Mouse (Mus musculus) stomach, embryonic 14.5 days (tissue): ENCODE measurements around the gene Smarce1. TPM values are rescaled to one million over a fixed set of nuclear protein-coding genes. Genes with fewer than 3 reads are reported as not detected.

Source experiments
- ATAC-seq: fragments of 200-750 bp; cut with Nextera tagmentation; 2 replicates; pipeline ENCODE4 v1.8.0; 2017; ENCODE audit warnings: low read depth, moderate TSS enrichment; ENCODE audit not compliant: insufficient number of reproducible peaks, insufficient read depth, low FRiP score
- H3K27ac ChIP-seq: fragments of 300-500 bp; sonication (generic); 2 replicates; pipeline ENCODE4 v1.5.1; 2014; ENCODE audit warnings: mild to moderate bottlenecking, low read length, moderate library complexity, mixed read lengths
- H3K27me3 ChIP-seq: fragments of 300-500 bp; sonication (generic); 2 replicates; pipeline ENCODE4 v1.6.1; 2014; ENCODE audit warnings: low read length, control low read depth, mixed read lengths; ENCODE audit not compliant: control insufficient read depth, insufficient read depth
- H3K36me3 ChIP-seq: fragments of 300-500 bp; sonication (generic); 2 replicates; pipeline ENCODE4 v1.6.1; 2014; ENCODE audit warnings: mild to moderate bottlenecking, control low read depth, low read length, moderate library complexity, mixed read lengths; ENCODE audit not compliant: control insufficient read depth, insufficient read depth
- H3K4me1 ChIP-seq: fragments of 300-500 bp; sonication (generic); 2 replicates; pipeline ENCODE4 v1.6.1; 2014; ENCODE audit warnings: low read length, control low read depth, mixed read lengths; ENCODE audit not compliant: control insufficient read depth, insufficient read depth
- H3K4me2 ChIP-seq: fragments of 300-500 bp; sonication (generic); replicated peaks from 2 replicates; pipeline ENCODE4 v1.6.1; 2014; ENCODE audit warnings: low read depth, low read length, control low read depth
- H3K4me3 ChIP-seq: fragments of 300-500 bp; sonication (generic); 2 replicates; pipeline ENCODE4 v1.5.1; 2014; ENCODE audit warnings: low read depth, low read length, control low read depth
- H3K9ac ChIP-seq: fragments of 300-500 bp; sonication (generic); replicated peaks from 2 replicates; pipeline ENCODE4 v1.6.1; 2014; ENCODE audit warnings: low read depth, mild to moderate bottlenecking, control low read depth, low read length, moderate library complexity, mixed read lengths
- H3K9me3 ChIP-seq: fragments of 300-500 bp; sonication (generic); 2 replicates; pipeline ENCODE4 v1.6.1; 2016; ENCODE audit warnings: low read depth, low read length, control low read depth; ENCODE audit not compliant: control insufficient read depth
- WGBS: fragments of 180-500 bp; shearing (Covaris S2); extraction: QIAGEN DNeasy Blood & Tissue Kit; methylation state at CpG from one replicate; pipeline ENCODE4 v1.1.7; 2014; 5-methylcytosine and 5-hydroxymethylcytosine counted together
- polyA plus RNA-seq: library from polyadenylated mRNA; unstranded; fragments of >200 nt; fragmentation: Nextera tagmentation; extraction: Ambion mirVana; gene quantifications from 2 replicates; pipeline ENCODE4 v1.2.1, GENCODE M21; 2014

Gene Smarce1
- polyA plus RNA-seq, 1 experiment from 2014 or later = 156 TPM

DNA sequence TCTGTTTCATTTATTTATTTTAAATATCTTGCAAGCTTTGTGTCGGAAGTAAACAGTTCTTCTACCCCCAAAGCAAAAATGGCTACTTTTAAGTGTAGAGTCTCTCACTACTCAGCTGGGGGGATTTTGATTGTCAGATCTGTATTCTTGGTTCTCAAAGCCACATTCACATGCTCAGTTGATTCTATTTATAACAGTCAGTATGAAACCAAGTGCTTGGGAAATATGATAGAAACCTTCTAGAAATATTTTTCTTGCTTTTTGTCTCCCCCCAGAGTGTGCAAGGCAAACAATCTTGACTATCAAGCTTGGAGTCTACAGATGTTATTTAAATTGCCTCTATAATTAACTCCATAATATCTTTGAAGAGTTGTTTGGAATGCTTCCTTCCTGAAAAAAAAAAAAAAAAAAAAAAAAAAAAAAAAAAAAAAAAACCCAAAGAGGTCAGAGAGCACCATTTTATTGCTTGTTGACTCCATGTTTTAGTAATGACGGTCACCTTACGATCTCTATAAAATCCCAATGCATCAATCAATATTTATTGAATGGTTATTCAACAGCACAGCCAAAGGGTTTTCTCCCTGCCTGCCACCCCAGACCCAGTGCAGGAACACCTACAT, 12.5 kb upstream of the Smarce1 start:
- no peak for ATAC-seq
- no peaks in the 10 kb centered on the region; the same call in 1 of the 2 replicates for H3K4me1 ChIP-seq
- H3K36me3 ChIP-seq = no peaks in the 10 kb centered on the region
- no peaks in the 10 kb centered on the region for H3K9me3 ChIP-seq
- H3K4me3 ChIP-seq = peak overlapping the region; percentile 18; the same call in 1 of the 2 replicates
- 44% methylated on average over 3 of the region's 3 CpGs for WGBS
- 0 out of 2 replicates have a peak overlapping the region, but pooled peaks have one; percentile 4 for H3K9ac ChIP-seq
- H3K4me2 ChIP-seq = peak overlapping the region; percentile 42
- no peaks in the 10 kb centered on the region for H3K27me3 ChIP-seq
- no peak overlapping the region for H3K27ac ChIP-seq

DNA sequence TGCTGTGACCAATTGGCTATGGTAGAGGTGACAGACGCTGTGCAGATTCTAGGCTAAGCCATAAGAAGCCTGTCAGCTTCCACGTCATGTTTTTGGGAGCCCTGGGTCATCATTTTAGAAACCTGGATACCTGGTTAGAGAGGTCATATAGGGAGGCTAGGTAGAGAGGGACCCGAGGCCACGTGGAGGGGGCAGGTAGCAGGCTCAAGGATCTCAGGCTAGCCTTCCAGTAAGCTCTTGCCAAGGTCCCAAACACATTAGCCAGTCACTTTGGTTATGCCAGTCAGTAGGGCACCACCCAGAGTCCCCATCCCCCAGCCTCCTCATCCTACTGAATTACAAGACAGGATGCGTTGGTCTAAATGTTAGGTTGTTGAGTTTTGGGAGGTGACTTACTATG, 11.2 kb upstream of the Smarce1 start:
- H3K4me1 ChIP-seq = no peaks in the 10 kb centered on the region; the same call in 1 of the 2 replicates
- ATAC-seq = no peak
- H3K27me3 ChIP-seq = no peaks in the 10 kb centered on the region
- no peak overlapping the region for H3K4me2 ChIP-seq
- H3K36me3 ChIP-seq = no peaks in the 10 kb centered on the region
- H3K9ac ChIP-seq = no peak overlapping the region
- no peak overlapping the region for H3K4me3 ChIP-seq
- no peak overlapping the region for H3K27ac ChIP-seq
- 73% methylated on average over 5 of the region's 5 CpGs for WGBS
- H3K9me3 ChIP-seq = no peaks in the 10 kb centered on the region

DNA sequence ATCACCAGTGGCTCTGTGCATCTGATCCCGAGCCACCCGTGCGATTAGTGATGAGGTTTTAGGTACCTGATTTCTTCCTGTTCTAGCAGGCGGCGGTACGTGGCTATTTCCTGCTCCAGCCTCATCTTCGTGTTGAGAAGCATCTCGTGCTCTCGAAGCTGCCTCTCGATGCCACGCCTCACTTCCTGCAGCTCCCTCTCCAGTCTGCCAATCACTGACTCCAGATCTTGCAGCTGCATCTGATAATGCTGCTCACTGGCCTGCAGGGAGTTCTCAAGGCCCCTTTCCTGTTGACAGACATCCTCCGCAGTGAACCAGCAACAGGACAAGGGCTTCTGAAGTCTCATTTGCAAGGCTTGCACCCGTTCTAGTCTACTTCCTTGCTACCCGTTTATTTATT, 7.7 kb upstream of the Smarce1 start:
- no peak for ATAC-seq
- no peaks in the 10 kb centered on the region for H3K9me3 ChIP-seq
- no peaks in the 10 kb centered on the region for H3K4me1 ChIP-seq
- H3K36me3 ChIP-seq = no peaks in the 10 kb centered on the region
- 62% methylated on average over 14 of the region's 14 CpGs for whole genome bisulfite sequencing
- no peak overlapping the region for H3K9ac ChIP-seq
- H3K27ac ChIP-seq = no peak overlapping the region
- no peaks in the 10 kb centered on the region for H3K27me3 ChIP-seq
- no peak overlapping the region for H3K4me2 ChIP-seq
- H3K4me3 ChIP-seq = no peak overlapping the region

GRCm38 (mm10) chr11:99231049-99231816, 416 bp upstream of the Smarce1 start:
- peak overlapping the region; percentile 99 for H3K27ac ChIP-seq
- H3K4me2 ChIP-seq = peak overlapping the region; percentile 65
- ATAC-seq = no peak
- H3K9me3 ChIP-seq = no peaks in the 10 kb centered on the region
- peaks cover 11% of the 10 kb centered on the region for H3K4me1 ChIP-seq
- peaks cover 17% of the 10 kb centered on the region for H3K36me3 ChIP-seq
- H3K4me3 ChIP-seq = peak overlapping the region; percentile 89
- WGBS = 20% methylated on average over 15 of the region's 15 CpGs
- peak overlapping the region; percentile 99 for H3K9ac ChIP-seq
- no peaks in the 10 kb centered on the region for H3K27me3 ChIP-seq

- peaks cover 11% of the 10 kb centered on the region for H3K4me1 ChIP-seq
- WGBS = 0% methylated on average over 31 of the region's 31 CpGs
- H3K27ac ChIP-seq = peak overlapping the region; percentile 99
- no peak for ATAC-seq
- H3K4me3 ChIP-seq = peak overlapping the region; percentile 89
- no peaks in the 10 kb centered on the region for H3K27me3 ChIP-seq
- H3K9me3 ChIP-seq = no peaks in the 10 kb centered on the region
- H3K9ac ChIP-seq = peak overlapping the region; percentile 99
- peak overlapping the region; percentile 65 for H3K4me2 ChIP-seq
- peaks cover 31% of the 10 kb centered on the region for H3K36me3 ChIP-seq
Measured at GRCm38 (mm10) chr11:99229641-99230260, 1.1 kb downstream of the Smarce1 start.

GRCm38 (mm10) chr11:99226298-99226697, 4.5 kb downstream of the Smarce1 start:
- H3K9me3 ChIP-seq = no peaks in the 10 kb centered on the region
- H3K4me3 ChIP-seq = no peak overlapping the region
- H3K27ac ChIP-seq = no peak overlapping the region
- H3K9ac ChIP-seq = no peak overlapping the region
- 81% methylated on average over 5 of the region's 5 CpGs for WGBS
- H3K4me1 ChIP-seq = peaks cover 7% of the 10 kb centered on the region
- H3K4me2 ChIP-seq = no peak overlapping the region
- H3K27me3 ChIP-seq = no peaks in the 10 kb centered on the region
- H3K36me3 ChIP-seq = peaks cover 56% of the 10 kb centered on the region
- ATAC-seq = no peak

DNA sequence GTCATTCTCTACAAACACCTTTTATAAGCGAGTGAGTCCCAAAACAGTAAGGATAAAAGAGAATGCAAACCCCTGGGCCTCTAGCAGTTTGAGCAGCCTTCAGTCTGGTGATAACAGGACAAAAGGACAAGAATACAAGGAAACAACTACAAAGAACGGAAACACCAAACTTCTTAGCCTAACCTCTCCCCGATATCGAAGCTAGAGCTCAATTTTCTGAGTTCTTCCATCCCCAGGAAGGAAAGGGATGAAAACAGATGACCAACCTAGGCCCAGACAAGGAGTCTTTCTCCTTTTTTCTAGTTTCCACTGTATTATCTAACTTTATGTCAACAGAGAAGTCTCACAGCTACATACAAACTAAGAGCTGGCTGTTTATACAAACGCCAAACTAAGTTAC, 7.5 kb downstream of the Smarce1 start:
- Histone ChIP-seq H3K36me3 (peaks cover 77% of the 10 kb centered on the region), H3K4me3 (no peak overlapping the region), H3K27me3 (no peaks in the 10 kb centered on the region), H3K9me3 (no peaks in the 10 kb centered on the region), H3K27ac (no peak overlapping the region), H3K4me2 (no peak overlapping the region), H3K9ac (no peak overlapping the region), H3K4me1 (no peaks in the 10 kb centered on the region)
- ATAC-seq = no peak
- WGBS = 79% methylated on average over 5 of the region's 5 CpGs

- no peaks in the 10 kb centered on the region for H3K4me1 ChIP-seq
- H3K9me3 ChIP-seq = no peaks in the 10 kb centered on the region
- no peak overlapping the region for H3K9ac ChIP-seq
- H3K36me3 ChIP-seq = peaks cover 73% of the 10 kb centered on the region
- no peak overlapping the region for H3K4me3 ChIP-seq
- H3K4me2 ChIP-seq = no peak overlapping the region
- H3K27me3 ChIP-seq = no peaks in the 10 kb centered on the region
- WGBS = 74% methylated on average over 2 of the region's 2 CpGs
- ATAC-seq = no peak
- H3K27ac ChIP-seq = no peak overlapping the region
Measured at GRCm38 (mm10) chr11:99221811-99222210, 9.0 kb downstream of the Smarce1 start.
